Comparison of ENCODE assay signal across 8 mouse cellular contexts in genomic region chr6:17142577-17143359, GRCm38 (mm10).
DNase-seq lines count a peak whose midpoint lies in the region; ATAC-seq and TF ChIP-seq lines count a peak whose summit lies in the region.
"Had no signal": no experiment of that assay in that cellular context is flagged by ENCODE, and none has a peak within 500 bp of the region (broad histone marks: within the 10 kb centered on the region; RNA-seq: fewer than 3 reads in every experiment).

No protein-coding gene starts in this region.

- H3K27ac ChIP-seq in stomach, postnatal 0 days (replicated peaks), result peak overlapping the region; percentile 45; the same call in 1 of the 2 replicates
- H3K27ac ChIP-seq: neural tube, embryonic 15.5 days had no signal

- H3K4me2 ChIP-seq in stomach, postnatal 0 days (replicated peaks; ENCODE audit: low read depth), result no peak overlapping the region
- H3K4me2 ChIP-seq: neural tube, embryonic 15.5 days had no signal

- peak; percentile 54; the same call in 1 of the 2 replicates for ATAC-seq in stomach, postnatal 0 days (ENCODE audit: low FRiP score, low TSS enrichment)

- no peaks in the 10 kb centered on the region for H3K36me3 ChIP-seq in stomach, postnatal 0 days (ENCODE audit: control insufficient read depth, insufficient read depth, low read length)
- H3K36me3 ChIP-seq: neural tube, embryonic 15.5 days had no signal

- no peak overlapping the region for H3K4me3 ChIP-seq in stomach, postnatal 0 days (ENCODE audit: low read depth, low read length)
- H3K4me3 ChIP-seq: neural tube, embryonic 15.5 days had no signal

- TF ChIP-seq EP300 in stomach, postnatal 0 days (optimal IDR thresholded peaks at IDR 0.05), result no peak

- DNase-seq in retina, postnatal 1 day, result peak; percentile 6
- DNase-seq in retina, embryonic 14.5 days (ENCODE audit: low spot score), result no peak
- DNase-seq in embryo, embryonic 10 days (ENCODE audit: low spot score), result peak; percentile 11
- peak; percentile 18 for DNase-seq in layer of hippocampus, adult 9-10 months (ENCODE audit: low spot score)
- DNase-seq in stomach, postnatal 0 days (ENCODE audit: low spot score), result no peak
- no peak for DNase-seq in spleen, postnatal 4 days (ENCODE audit: low spot score in 2 of 2)
- no peak for DNase-seq in liver

- H3K9me3 ChIP-seq in stomach, postnatal 0 days (ENCODE audit: control insufficient read depth, low read length), result no peaks in the 10 kb centered on the region
- H3K9me3 ChIP-seq: neural tube, embryonic 15.5 days had no signal

- no peak for TF ChIP-seq CTCF in stomach, postnatal 0 days (IDR thresholded peaks at IDR 0.05; ENCODE audit: low read depth)

- H3K4me1 ChIP-seq in stomach, postnatal 0 days (replicated peaks; ENCODE audit: control insufficient read depth, insufficient read depth), result no peaks in the 10 kb centered on the region

- no peak overlapping the region for H3K9ac ChIP-seq in stomach, postnatal 0 days (ENCODE audit: low read length)
- H3K9ac ChIP-seq: neural tube, embryonic 15.5 days had no signal

- no peaks in the 10 kb centered on the region for H3K27me3 ChIP-seq in stomach, postnatal 0 days (ENCODE audit: control insufficient read depth, insufficient read depth, low read length)
- H3K27me3 ChIP-seq: neural tube, embryonic 15.5 days had no signal

- WGBS in stomach, postnatal 0 days, result 21% methylated on average over 4 of the region's 4 CpGs

Comparison
In these comparisons a context has a peak if more than half of its experiments do, and no peak if none do; other contexts are left out.
1. DNase-seq: peak in retina, postnatal 1 day (single experiment), embryo, embryonic 10 days (single experiment) and layer of hippocampus, adult 9-10 months (single experiment); none in retina, embryonic 14.5 days (single experiment), stomach, postnatal 0 days (single experiment), spleen, postnatal 4 days (0 of 2) and liver (single experiment).